Mouse (Mus musculus) ES-E14 (cell line): ENCODE measurements around the gene Adamtsl5.

Experiments
- CHD2 ChIP-seq: IDR thresholded peaks from 2 replicates; pipeline ENCODE4 v1.6.1; 2014; ENCODE audit warnings: mild to moderate bottlenecking, low read depth, low read length, inconsistent platforms
- HCFC1 ChIP-seq: IDR thresholded peaks from 2 replicates; pipeline ENCODE4 v1.6.1; 2012; ENCODE audit warnings: low read length, inconsistent platforms, borderline replicate concordance; ENCODE audit not compliant: insufficient read depth
- ZNF384 ChIP-seq: IDR thresholded peaks from 2 replicates; pipeline ENCODE4 v1.6.1; 2012; ENCODE audit warnings: low read depth, low read length, inconsistent platforms

- no peak for TF ChIP-seq ZNF384
- no peak for TF ChIP-seq CHD2
- TF ChIP-seq HCFC1, result peak; percentile 37; the same call in 1 of the 2 replicates
These were observed 43.4 kb downstream of the Adamtsl5 start for GRCm38 (mm10) chr10:80304862-80305261.
